Mouse (Mus musculus) hindbrain, embryonic 10.5 days (tissue): ENCODE measurements around the gene Gm20671. TPM values are rescaled to one million over a fixed set of nuclear protein-coding genes. Genes with fewer than 3 reads are reported as not detected.
"Not testable (repeated sequence)": the region's sequence is repeated elsewhere in the genome, so short reads cannot be mapped to it uniquely, and the experiment has no call there.

Experiments used
- DNase-seq: peaks from one replicate; pipeline ENCODE4 v3.0.0-alpha.2; 2017; ENCODE audit warnings: low spot score
- H3K27ac ChIP-seq: fragments of 300-500 bp; sonication (generic); 2 replicates; pipeline ENCODE4 v1.5.1; 2016; ENCODE audit warnings: mild to moderate bottlenecking, moderate library complexity
- H3K27me3 ChIP-seq: fragments of 300-500 bp; sonication (generic); 2 replicates; pipeline ENCODE4 v1.6.1; 2016; ENCODE audit warnings: mild to moderate bottlenecking; ENCODE audit not compliant: poor library complexity, insufficient read depth, severe bottlenecking
- H3K36me3 ChIP-seq: fragments of 300-500 bp; sonication (generic); 2 replicates; pipeline ENCODE4 v1.6.1; 2016; ENCODE audit warnings: mild to moderate bottlenecking, moderate library complexity
- H3K4me1 ChIP-seq: fragments of 300-500 bp; sonication (generic); replicated peaks from 2 replicates; pipeline ENCODE4 v1.6.1; 2016; ENCODE audit warnings: mild to moderate bottlenecking
- H3K4me3 ChIP-seq: fragments of 300-500 bp; sonication (generic); 2 replicates; pipeline ENCODE4 v1.5.1; 2016; ENCODE audit warnings: mild to moderate bottlenecking, moderate library complexity
- H3K9me3 ChIP-seq: fragments of 300-500 bp; sonication (generic); 2 replicates; pipeline ENCODE4 v1.6.1; 2016; ENCODE audit warnings: mild to moderate bottlenecking, moderate library complexity
- WGBS: fragments of 180-500 bp; shearing (Covaris S2); methylation state at CpG from one replicate; pipeline ENCODE4 v1.1.7; 2016; 5-methylcytosine and 5-hydroxymethylcytosine counted together
- polyA plus RNA-seq: library from polyadenylated mRNA; unstranded; fragments of >200 nt; fragmentation: Nextera tagmentation; extraction: Ambion mirVana; gene quantifications from 2 replicates; pipeline ENCODE4 v1.2.1, GENCODE M21; 2016

The Gm20671 gene
- polyA plus RNA-seq, 1 experiment from 2014 or later, result not detected

DNA sequence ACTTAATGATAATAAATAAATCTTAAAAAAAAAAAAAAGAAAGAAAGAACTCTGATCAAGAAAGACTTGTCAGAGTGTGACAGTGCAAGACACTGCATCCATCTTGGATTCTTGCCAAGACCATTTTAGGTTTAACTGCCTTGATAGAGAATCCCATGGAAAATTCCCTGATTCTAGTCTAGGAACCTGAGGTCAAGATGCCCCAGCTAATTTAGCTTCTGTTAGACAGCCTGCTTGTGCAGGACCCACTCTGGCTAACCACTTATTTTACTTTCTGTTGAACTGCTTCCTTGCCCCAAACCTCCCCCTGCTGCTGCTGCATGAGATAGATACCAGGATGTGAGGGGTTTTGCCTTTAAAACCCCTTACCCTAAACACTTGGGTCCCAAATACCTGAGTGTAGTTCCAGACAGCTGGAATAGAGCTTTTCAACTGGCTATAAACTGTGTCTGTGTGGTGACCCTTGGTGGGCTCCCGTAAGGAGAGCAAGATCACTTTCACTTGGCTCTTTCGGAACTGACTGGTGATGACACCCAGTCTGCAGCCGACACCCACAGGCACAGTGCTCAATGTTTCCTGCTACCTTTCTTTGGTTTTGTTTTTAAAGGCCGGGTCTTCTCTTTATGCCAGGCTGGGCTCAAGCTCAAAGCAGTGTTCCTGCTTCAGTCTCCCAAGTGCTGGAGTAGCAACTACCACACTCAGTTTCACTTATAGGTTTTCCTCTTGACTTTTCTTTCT lies 59.1 kb downstream of the Gm20671 start:
- 96% methylated on average over 4 of the region's 4 CpGs for WGBS
- no peaks in the 10 kb centered on the region for H3K27me3 ChIP-seq

DNA sequence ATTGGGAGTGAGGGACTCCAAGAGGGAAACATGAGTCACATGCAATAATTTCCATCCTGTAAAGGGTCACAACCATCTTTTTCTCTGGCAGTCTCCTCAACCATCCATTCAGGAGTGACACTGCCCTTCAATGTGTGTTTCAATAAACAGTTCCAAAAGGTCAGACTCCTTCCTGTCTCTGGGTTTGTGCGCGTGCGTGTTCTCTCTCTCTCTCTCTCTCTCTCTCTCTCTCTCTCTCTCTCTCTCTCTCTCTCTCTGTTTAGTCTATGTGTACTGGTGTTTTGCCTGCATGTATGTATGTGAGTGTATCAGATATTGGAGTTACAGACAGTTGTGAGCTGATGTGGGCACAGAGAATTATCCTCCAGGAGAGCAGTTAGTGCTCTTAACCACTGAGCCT lies 59.9 kb downstream of the Gm20671 start:
- H3K9me3 ChIP-seq, result no peaks in the 10 kb centered on the region
- no peak overlapping the region for H3K4me3 ChIP-seq
- WGBS, result 91% methylated on average over 3 of the region's 3 CpGs
- H3K4me1 ChIP-seq, result no peaks in the 10 kb centered on the region
- peaks cover 48% of the 10 kb centered on the region for H3K36me3 ChIP-seq
- DNase-seq, result no peak
- H3K27me3 ChIP-seq, result no peaks in the 10 kb centered on the region
- no peak overlapping the region for H3K27ac ChIP-seq

More for the DNA sequence above, 59.1 kb downstream of the Gm20671 start:
- peaks cover 47% of the 10 kb centered on the region for H3K36me3 ChIP-seq
- H3K9me3 ChIP-seq, result no peaks in the 10 kb centered on the region
- H3K4me1 ChIP-seq, result no peaks in the 10 kb centered on the region
- no peak overlapping the region for H3K27ac ChIP-seq
- H3K4me3 ChIP-seq, result no peak overlapping the region
- DNase-seq, result no peak

DNA sequence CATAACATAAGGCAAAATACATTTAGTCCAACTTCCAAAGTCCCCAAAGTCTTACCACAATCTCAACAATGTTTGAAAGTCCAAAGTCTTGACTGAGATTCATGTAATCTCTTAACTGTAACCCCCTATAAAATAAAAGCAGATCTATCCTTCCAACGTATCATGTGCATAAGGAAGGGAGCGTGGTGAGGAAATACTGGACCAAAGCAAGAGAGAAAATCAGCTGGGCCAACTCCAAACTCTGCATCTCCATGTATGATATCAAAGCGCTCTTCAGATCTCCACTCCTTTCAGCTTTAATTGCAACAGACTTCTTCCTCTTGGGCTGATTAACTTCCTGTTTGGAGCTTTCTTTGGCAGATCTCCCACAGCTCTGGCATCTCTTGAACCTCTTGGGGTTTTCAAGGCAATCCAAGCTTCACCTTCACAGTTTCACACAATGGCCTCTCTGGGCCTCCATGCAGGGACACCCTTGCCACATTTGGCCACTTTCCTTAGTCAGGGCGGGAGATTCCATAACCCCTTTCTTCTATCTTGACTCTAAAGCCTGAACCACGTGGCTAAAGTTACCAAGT lies 65.3 kb downstream of the Gm20671 start:
- Histone ChIP-seq H3K27me3 (no peaks in the 10 kb centered on the region), H3K4me3 (no peak overlapping the region), H3K36me3 (peaks cover 56% of the 10 kb centered on the region), H3K9me3 (no peaks in the 10 kb centered on the region), H3K27ac (no peak overlapping the region), H3K4me1 (no peaks in the 10 kb centered on the region)
- no peak for DNase-seq
- WGBS, result 93% methylated on average over 5 of the region's 5 CpGs

DNA sequence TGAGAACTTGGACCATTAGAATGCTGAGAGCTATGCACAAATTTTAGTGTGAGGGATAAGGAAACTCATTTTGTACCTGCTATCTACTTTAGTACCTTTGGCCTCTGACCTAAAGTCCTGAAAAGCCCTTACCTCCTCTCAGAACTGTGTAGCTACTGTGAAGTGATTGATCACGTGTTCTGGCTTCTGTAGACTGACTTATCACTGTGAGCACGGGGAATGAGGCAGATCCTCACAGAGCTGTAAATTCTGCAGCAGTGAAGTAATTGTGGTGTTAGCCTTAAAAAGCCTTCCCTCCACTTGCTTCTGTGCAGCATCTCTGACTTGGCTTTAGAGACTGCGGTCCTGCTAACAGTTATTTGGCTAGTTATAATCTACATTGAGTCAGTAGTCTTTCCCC lies 66.1 kb downstream of the Gm20671 start:
- H3K36me3 ChIP-seq, result peaks cover 56% of the 10 kb centered on the region
- WGBS, result 91% methylated on average over 3 of the region's 3 CpGs
- H3K9me3 ChIP-seq, result no peaks in the 10 kb centered on the region
- no peaks in the 10 kb centered on the region for H3K27me3 ChIP-seq
- H3K4me1 ChIP-seq, result no peaks in the 10 kb centered on the region
- no peak for DNase-seq
- H3K27ac ChIP-seq, result no peak overlapping the region
- H3K4me3 ChIP-seq, result no peak overlapping the region

DNA sequence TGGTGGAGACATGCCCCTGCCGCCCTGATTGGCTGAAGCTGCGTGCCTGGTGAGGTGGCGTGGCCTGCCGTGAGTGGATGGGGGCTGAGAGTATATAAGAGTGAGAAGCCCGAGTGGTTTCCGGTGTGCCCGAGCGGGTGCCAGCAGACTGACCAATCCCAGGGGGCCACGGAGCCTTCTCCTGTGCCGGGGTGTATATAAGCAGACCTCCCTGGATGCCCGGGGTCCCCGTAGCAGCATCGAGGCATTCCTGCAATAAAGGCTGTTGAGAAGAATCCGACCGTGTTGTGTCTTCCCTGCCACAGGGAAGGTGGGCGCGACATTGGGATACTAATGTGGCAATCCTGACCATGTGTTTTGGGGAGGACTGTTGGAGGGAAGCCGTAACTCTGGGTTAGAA lies 66.6 kb downstream of the Gm20671 start:
- H3K4me1 ChIP-seq, H3K4me3 ChIP-seq, H3K9me3 ChIP-seq, H3K27me3 ChIP-seq, DNase-seq, H3K27ac ChIP-seq: not testable (repeated sequence)
- peaks cover 56% of the 10 kb centered on the region for H3K36me3 ChIP-seq
- 92% methylated on average over 18 of the region's 18 CpGs for WGBS

DNA sequence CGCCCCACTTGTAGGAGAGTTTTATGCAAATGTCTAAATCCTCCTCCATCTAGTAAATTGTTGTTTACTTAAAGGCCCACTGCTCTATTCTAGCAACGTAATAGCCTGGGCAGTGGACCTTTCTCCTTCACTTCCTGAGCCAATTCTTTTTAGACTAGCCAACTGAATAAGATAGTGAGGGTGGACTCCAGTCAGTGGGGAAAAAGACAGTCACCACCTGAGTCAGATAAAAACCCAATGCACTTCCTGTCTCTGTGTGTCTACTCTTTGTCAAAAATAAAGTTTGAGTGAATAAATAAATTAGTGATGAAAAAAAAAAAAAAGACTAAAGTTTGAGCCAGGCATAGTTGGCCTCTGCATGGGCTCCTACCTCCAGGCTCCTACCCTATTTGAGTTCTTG lies 67.2 kb downstream of the Gm20671 start:
- peaks cover 53% of the 10 kb centered on the region for H3K36me3 ChIP-seq
- no peaks in the 10 kb centered on the region for H3K27me3 ChIP-seq
- H3K27ac ChIP-seq, result no peak overlapping the region
- H3K9me3 ChIP-seq, result no peaks in the 10 kb centered on the region
- H3K4me1 ChIP-seq, result no peaks in the 10 kb centered on the region
- no peak overlapping the region for H3K4me3 ChIP-seq
- DNase-seq, result no peak
- WGBS, result 87% methylated on average over 2 of the region's 2 CpGs

DNA sequence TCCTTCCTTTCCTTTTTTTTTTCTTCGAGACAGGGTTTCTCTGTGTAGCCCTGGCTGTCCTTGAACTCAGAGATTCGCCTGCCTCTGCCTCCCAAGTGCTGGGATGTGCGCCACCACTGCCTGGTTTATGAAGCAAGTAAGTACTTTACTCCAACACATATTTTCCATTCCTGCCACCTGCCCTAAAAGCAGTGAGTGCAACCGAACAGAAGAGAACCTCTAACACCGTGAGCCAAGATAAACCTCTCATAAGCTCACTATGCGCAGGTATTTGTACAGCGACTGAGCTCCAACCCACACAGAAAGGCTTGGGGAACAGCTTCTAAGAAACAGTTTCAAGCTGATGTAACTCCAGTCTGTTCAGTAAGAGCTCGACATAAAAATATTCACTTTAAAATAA lies 70.8 kb downstream of the Gm20671 start:
- WGBS, result 96% methylated on average over 8 of the region's 8 CpGs
- Histone ChIP-seq H3K4me1 (0 out of 2 replicates have a peak, but pooled peaks cover 8% of the 10 kb centered on the region), H3K27me3 (no peaks in the 10 kb centered on the region), H3K4me3 (no peak overlapping the region), H3K27ac (no peak overlapping the region), H3K36me3 (peaks cover 17% of the 10 kb centered on the region), H3K9me3 (no peaks in the 10 kb centered on the region)
- DNase-seq, result no peak

DNA sequence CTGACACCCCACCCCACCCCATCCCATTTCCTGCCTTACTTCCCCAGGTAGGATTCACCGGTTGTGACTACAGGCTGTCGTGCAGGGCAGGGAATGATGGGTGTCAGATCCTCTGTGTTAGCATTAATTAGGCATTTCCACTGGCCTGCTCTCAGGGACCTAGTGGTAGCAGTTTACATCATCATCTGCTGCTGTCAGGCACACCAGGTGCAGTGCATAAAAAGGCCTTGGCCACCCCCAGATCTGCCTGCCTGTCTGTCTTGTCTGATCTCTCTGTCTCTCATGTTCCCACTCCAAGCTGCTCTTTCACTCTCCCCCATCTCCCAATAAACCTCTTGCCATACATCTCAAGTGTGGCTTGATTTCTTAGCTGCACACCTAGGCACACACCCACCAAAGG lies 75.2 kb downstream of the Gm20671 start:
- Histone ChIP-seq H3K4me1 (peaks cover 14% of the 10 kb centered on the region), H3K27ac (no peak overlapping the region), H3K9me3 (no peaks in the 10 kb centered on the region), H3K4me3 (no peak overlapping the region), H3K27me3 (no peaks in the 10 kb centered on the region), H3K36me3 (0 out of 2 replicates have a peak, but pooled peaks cover 2% of the 10 kb centered on the region)
- DNase-seq, result no peak
- WGBS, result 62% methylated on average over 2 of the region's 2 CpGs

DNA sequence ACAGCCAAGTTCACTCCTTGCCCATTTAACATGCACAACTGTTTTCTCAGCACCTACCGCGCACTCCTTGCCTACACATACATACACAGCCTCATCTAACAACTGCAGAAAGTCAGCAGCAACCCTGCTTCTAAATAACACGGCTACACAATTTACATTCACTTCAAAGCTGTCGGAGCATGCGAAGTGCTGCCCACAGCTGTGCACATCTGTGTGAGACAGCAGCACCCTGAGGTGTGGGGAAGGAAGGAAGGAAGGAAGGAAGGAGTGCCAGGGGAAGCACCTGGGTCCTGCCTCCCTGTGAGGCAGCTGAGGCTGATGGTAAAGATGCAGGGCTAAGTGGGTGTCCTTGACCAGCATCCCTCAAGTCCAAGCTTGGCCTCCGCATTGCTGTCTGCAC lies 78.0 kb downstream of the Gm20671 start:
- Histone ChIP-seq H3K27me3 (no peaks in the 10 kb centered on the region), H3K36me3 (no peaks in the 10 kb centered on the region), H3K4me1 (peaks cover 34% of the 10 kb centered on the region), H3K27ac (no peak overlapping the region), H3K9me3 (no peaks in the 10 kb centered on the region), H3K4me3 (no peak overlapping the region)
- 93% methylated on average over 6 of the region's 6 CpGs for WGBS
- DNase-seq, result no peak

DNA sequence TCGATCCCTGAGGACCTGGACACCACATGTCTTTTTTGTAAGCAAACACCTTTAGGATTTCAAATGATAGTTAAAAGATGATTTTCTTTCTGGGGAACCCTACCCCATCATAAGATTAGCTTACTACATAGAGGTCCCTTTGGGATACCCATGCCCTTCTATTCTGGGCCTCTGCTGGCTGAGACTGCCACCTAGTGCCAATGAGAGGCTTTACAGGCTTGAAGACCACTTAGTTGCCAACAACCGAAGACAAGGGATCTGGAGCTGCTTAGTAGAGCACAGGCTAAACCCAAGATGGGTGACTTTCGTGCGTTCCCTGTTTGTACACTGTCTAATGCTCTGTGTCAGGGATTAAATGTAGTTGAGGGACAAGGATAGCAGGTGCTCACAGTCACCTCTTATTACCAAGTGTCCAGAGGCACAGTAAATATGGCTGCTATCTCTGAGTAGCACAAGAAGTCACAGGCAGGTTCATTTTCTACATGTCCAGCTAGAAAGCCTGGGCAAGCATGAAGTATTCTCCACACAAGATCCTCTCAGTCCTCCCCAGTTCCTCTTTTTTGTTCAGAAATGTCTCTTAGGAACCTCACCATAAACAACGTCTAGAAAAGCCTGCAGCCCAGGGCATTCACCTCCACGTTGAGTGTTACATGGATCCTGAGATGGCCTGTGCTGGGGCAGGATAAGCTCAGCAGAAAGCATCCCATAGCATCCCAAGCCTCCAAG lies 79.1 kb downstream of the Gm20671 start:
- H3K27me3 ChIP-seq, result no peaks in the 10 kb centered on the region
- no peaks in the 10 kb centered on the region for H3K36me3 ChIP-seq
- H3K27ac ChIP-seq, result no peak overlapping the region
- H3K4me3 ChIP-seq, result no peak overlapping the region
- WGBS, result 66% methylated on average over 6 of the region's 6 CpGs
- H3K9me3 ChIP-seq, result no peaks in the 10 kb centered on the region
- peaks cover 37% of the 10 kb centered on the region for H3K4me1 ChIP-seq
- peak; percentile 51 for DNase-seq

DNA sequence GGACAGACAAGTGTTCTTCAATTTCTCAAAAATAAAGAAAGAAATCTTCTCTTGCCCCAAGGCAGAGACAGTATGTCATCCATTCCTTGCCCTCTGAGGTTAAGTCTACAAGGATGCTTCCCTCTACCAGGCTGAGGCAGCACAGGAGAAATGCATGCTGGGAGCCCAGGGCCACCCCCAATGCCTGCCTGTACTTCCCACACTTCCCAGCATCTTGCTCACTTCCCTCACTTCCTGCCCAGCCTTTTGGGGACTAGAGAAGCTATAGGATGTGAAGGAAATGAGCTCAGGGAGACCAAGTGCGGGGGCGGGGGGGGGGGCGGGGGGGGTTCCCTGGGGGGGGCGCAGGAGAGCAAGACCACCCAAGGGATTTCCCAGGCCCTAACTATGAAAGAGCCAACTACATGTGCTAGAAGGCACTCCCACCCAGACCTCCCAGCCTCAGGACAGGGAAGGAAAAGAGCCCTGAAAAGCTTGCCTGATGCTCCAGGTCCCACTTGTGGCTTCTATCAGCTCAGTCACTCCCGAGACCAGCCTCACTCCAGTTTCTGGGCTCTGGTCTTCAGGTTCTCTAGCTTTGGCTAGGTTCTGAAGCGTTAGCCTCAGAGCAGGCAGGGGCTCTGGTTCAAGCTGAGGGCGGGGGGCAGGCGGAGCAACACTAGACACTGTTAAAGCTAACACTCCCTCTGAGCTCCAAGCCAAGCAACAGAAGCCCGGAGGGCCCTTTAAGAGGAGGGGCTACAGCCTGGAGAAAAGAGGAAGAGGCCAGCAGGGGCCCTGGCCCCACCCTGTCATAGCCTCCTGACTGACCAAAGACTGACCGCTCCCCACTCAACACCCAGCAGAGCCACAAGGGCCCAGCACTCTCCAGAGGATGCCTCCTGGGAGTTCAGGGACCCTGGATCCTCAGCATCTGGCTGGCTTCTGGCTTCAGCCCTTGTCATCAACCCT lies 80.9 kb downstream of the Gm20671 start:
- H3K4me1 ChIP-seq, result peaks cover 46% of the 10 kb centered on the region
- peak overlapping the region; percentile 47 for H3K4me3 ChIP-seq
- no peaks in the 10 kb centered on the region for H3K36me3 ChIP-seq
- no peaks in the 10 kb centered on the region for H3K9me3 ChIP-seq
- DNase-seq, result peak; percentile 64
- H3K27ac ChIP-seq, result peak overlapping the region; percentile 82
- whole genome bisulfite sequencing, result 8% methylated on average over 10 of the region's 10 CpGs
- H3K27me3 ChIP-seq, result no peaks in the 10 kb centered on the region

DNA sequence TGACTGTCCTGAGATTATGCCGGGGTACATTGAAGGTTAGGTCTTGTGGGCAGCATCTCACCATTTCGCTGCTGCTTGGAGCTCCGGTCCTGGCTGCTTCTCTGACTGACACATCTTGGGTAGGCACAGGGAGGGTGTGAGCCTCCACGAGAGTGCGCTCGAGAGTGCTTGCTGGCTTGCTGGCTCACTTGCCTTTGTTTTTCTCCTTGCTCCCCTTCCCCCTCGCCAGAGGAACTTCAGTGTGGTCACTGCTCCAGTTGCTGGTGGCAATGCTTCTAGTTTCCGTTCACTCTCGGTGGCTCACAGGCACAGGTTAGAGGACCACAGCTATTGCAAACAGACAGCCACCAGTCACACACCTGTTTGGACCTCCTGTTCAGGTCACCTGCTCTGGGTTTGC lies 84.8 kb downstream of the Gm20671 start:
- peak; percentile 35 for DNase-seq

More for the DNA sequence above, 84.8 kb downstream of the Gm20671 start:
- Histone ChIP-seq H3K27me3 (no peaks in the 10 kb centered on the region), H3K4me1 (peaks cover 43% of the 10 kb centered on the region), H3K9me3 (no peaks in the 10 kb centered on the region), H3K4me3 (no peak overlapping the region), H3K36me3 (peaks cover 16% of the 10 kb centered on the region), H3K27ac (peak overlapping the region; percentile 72)
- WGBS, result 50% methylated on average over 9 of the region's 9 CpGs
